Mouse (Mus musculus) cerebellum, adult 2 months (tissue): ENCODE data around the gene Slfn1.

ENCODE experiments used
- CTCF ChIP-seq: fragments of 200-500 bp; IDR thresholded peaks from 2 replicates; pipeline ENCODE4 v1.5.1; 2011; ENCODE audit warnings: low read depth, mild to moderate bottlenecking, control low read depth, low read length, moderate library complexity, borderline replicate concordance; ENCODE audit not compliant: insufficient read depth
- POLR2A ChIP-seq: fragments of 200-500 bp; IDR thresholded peaks from 2 replicates; pipeline ENCODE4 v1.6.1; 2011; ENCODE audit warnings: low read length, control low read depth, borderline replicate concordance; ENCODE audit not compliant: insufficient read depth

DNA sequence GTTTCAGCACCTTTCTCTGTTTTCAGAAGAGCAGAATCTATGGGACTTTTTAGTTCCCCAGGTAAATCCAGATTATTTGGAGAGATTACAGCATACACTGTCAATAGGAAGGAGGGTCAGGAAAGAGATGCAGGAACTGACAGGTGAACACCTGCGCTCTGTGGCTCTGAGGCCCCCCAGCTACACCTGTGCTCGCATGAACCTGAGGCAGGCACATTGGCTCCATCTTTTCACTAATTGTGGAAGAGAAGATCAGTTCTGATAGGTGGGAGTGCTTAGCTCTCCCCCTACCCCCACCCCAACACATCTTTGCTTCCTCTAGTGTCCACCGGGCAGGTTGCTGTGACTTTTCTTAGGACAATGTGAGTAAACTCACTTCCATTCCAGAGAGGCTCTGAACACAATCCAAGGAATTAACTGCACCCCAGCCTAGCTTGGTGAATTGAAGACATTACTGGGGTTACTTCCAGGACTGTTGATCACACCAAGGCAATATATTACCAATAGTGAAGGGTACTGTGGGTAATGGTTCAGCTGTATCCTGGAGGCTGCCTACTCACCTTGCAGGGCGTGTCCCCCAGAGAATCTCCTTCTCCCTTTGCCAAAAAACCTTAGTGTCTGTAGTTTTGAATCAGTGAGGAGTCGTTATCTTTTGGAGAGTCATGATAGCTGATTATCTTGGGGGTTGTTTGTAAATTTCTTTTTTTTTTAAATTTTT, 38.1 kb upstream of the Slfn1 start:
- TF ChIP-seq CTCF (no peak), POLR2A (no peak)
